Mouse (Mus musculus) embryonic fibroblast, embryonic 13.5 days (primary cell): ENCODE data around the gene Mrpl41.
"Not testable (repeated sequence)": the region's sequence is repeated elsewhere in the genome, so short reads cannot be mapped to it uniquely, and the experiment has no call there.

ENCODE experiments used
- CTCF ChIP-seq: IDR thresholded peaks from 2 replicates; pipeline ENCODE4 v1.5.1; 2011; ENCODE audit warnings: mild to moderate bottlenecking, control low read depth, low read length, moderate library complexity, borderline replicate concordance; ENCODE audit not compliant: insufficient read depth
- POLR2A ChIP-seq: IDR thresholded peaks from 2 replicates; pipeline ENCODE4 v1.6.1; 2011; ENCODE audit warnings: low read depth, mild to moderate bottlenecking, control low read depth, low read length, moderate library complexity

- TF ChIP-seq POLR2A, CTCF: not testable (repeated sequence)
Measured at GRCm38 (mm10) chr2:24974452-24974851, 446 bp downstream of the Mrpl41 start.
